Mouse (Mus musculus) 3134 (cell line): ENCODE results near the gene Tmed4.
"Not testable (repeated sequence)": the region's sequence is repeated elsewhere in the genome, so short reads cannot be mapped to it uniquely, and the experiment has no call there.

ENCODE experiments used
- DNase-seq: peaks from one replicate; pipeline ENCODE4 v3.0.0-alpha.2; 2011; ENCODE audit warnings: low spot score; ENCODE audit not compliant: insufficient read length; ENCODE audit errors: extremely low read depth

Tmed4 gene

DNA sequence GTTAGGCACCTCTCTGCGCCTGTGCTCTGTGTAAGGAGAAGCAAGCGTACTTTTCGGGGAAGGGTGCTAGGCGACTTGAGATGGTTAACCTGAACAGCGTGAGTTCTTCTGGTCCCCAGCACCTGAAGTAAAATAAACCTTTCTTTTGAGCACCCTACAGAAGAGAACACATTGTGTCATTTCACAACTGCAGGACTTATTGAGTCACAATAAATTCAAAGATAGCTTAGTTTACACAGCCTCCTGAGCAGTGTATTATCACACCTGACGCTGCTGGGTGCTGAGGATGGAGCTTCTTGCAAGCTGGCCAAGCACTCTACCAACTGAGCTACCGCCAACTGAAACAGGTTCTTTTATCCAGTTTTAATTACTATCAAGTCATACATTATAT lies 419 bp upstream of the Tmed4 start:
- no peak for DNase-seq

DNA sequence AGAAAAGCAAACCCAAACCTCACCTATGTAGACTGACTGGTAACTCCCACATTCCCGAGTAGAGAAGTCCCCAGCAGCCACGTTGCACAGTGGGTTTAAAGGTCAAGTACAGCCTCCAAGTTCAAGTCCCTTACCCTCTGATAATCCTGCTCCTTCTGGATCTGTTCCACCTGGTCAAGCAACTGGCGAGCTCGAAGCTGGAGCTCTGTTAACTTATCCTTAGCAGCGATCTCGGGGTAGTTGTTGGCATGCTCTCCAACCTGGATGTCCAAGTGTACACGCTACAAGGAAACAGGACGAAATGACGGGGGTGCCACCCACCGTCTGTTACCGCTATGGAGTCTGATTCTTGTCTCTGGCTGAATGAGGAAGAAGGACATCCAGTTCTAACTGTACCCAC lies 1.1 kb downstream of the Tmed4 start:
- no peak for DNase-seq

DNA sequence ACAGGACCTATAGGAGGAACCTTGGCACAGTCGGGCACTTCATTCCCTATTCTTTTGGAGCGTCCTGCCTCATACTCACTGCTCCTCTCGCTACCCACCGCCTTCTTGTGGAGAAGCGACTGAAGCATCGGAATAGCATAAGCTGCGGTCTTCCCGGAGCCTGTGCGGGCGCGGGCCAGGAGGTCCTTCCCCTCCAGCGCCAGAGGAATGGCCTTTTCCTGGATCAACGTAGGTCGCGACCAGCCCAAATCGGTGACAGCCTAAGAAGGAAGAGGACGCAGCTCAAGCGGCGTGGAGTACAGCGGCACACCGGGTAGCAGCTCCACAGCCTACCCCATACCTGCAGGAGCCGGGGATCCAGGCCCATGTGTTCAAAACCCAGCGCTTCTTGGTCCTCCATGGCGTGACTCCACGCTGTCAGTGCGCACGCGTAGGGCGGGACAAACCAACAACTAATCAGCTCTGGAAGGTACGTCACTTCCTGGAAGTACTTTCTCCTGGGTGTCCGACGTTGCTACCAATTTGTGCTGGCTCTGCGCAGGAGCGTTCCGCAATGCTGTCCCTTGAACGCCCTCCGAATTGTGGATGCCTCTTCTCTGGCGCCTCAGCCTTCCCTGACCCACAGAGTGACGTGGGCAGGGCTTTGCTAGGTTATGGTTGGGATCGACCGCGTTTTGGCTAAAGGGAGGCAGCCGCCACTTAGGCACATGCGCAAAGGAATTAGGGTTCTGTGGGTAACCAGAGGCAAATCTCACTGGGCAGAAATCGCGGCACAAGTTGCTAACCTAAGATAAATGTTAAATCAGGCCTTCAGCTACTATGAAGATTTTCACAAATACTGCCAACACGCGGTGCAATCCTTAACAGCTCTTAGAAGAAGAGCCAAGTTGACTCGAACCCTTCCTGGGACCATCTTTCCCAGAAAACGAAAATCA lies 7.1 kb downstream of the Tmed4 start, which contains the start of gene Ddx56:
Gene Ddx56 (minus strand): TSS at position 453 of the 935 bp plus-strand sequence.
- DNase-seq = peak; percentile 89

DNA sequence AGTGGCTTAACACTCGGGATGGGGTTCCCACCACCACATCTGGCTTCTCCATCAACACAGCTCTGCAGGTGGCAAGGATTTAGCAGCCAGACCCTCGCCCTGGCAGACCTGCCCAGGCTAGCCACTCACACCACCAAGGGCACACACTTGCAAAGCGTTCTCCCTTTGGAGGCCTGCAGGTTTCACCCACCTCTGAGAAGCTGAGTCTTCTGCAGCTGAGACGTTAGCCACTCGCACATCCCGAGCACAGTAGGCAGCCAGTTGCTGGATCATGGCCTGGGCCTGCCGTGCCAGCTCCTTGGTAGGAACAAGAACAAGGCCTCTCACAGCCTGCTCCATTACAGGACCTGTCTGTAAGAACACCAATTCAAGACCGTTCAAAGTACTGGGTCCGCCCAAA lies 8.0 kb downstream of the Tmed4 start:
- no peak for DNase-seq

DNA sequence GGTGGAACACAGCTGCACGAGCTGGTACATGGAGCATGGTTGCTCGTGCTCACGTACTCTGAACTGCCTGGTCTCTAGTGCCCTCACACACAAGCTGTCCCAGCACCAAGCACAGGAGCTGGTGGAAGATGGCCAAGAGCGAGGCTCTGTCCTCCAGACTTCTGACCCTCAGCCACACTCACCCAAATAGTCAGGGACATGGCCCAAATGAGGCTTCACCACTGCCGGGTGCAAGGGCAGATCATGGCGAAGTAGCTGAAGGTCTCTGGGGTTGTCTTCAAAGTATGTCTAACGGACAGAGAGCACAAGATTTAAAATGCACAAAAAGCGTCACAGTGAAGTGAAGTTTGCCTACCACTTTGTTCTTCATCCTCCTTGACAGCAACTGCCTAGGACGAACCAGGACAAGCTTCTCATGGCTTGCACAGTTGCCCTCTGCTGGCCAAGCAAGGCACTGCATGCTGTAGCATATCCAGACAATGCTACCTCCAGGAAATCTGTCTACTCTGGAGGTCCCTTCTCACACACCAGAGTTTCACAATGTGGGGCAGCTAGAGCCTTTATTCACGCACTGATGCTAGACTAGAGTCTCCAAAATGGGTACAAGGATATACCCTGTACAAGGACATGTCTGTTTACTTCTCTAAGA lies 13.1 kb downstream of the Tmed4 start:
- DNase-seq = no peak

DNA sequence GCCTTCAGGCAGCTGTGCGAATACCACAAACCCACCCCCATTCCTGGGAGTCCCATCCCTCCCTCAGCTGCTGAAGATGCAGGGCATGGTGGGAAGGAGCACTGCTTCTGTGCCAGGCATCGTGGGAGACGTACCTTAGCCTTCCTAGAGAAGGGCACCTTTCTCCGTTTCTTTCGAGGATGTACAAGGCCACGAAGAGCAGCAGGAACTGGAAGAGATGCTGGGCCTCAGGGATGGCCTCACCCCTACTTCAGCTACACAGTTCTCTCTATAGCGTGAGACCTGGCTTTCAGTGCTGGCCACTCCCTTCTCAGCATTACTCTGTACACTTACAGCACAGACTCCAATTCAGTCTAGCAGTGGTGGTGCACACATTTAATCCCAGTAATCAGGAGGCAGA lies 15.3 kb downstream of the Tmed4 start:
- no peak for DNase-seq

DNA sequence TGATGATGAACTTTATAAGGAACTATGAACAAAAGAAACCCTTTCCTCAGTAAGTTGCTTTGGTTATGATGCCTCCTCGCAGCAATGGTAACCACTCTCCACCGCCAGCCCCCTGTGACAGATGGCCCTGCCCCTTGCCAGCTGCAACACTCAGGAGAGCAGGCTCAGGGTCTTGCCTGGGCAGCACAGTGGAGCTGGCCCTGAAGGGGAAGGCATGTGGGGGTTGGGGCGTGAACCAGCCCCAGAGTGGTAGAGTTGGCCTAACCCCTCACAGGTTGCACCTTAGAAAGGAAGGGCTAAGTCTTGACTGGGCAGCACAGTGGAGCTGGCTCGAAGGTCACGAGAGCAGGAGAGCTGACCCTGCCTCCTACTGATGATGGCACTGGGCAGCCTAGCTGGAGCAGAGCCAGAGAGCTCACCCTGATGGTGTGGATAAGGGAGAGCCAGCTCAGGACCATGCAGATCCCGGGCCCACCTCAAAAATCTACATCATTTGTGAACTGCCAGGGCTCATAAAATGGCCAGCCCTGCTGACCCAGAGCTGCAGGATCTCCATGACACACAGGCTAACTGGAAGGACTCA lies 18.1 kb downstream of the Tmed4 start:
- DNase-seq = no peak

DNA sequence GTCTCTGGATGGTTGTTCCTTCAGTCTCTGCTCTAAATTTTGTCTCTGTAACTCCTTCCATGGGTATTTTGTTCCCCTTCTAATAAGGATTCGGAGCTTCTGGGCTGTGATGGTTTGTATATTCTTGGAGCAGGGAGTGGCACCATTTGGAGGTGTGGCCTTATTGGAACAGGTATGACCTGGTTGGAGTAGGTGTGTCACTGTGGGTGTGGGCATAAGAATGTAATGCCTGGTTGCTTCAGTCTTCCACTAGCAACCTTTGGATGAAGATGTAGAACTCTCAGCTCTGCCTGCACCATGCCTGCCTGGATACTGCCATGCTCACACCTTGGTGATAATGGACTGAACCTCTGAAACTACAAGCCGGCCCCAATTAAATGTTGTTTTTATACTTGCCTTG lies 20.1 kb downstream of the Tmed4 start:
- DNase-seq = not testable (repeated sequence)

DNA sequence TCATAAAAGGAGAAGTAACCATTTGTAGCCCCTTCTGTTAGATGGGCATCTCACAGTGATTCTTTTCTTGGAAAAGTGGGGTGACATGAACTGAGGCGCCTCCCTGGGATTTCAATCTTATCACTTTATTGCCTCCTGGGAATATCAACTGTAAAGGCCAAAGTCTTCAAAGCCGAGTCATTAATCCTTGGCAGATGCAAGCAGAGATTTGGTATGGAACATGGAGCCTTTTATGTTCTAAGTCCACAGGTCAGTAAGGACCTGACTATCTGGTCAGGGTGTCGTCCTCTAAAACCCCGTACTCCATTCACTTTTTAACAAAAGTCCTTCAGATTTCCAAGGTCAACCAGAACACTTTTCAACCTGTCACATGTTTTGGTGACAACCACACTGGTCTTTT lies 21.8 kb downstream of the Tmed4 start:
- no peak for DNase-seq

DNA sequence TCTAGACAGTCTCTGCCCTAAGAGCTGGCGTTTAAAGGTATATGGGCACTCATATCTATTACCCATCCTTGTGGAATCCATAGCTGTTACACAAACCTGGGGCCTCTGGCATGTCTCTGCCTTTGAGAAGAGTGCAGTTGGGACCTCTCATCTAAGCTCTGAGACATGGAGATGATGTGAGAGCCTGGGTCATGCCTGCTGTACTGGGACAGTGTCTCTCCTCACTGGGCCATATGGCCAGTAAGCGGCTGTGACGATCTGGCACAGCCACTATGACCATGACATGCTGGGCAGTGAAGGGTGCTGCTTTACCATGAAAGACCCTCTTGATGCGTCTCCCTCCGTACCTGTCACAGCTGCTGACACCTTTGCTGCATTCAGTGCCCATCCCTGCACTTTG lies 22.4 kb downstream of the Tmed4 start:
- no peak for DNase-seq

DNA sequence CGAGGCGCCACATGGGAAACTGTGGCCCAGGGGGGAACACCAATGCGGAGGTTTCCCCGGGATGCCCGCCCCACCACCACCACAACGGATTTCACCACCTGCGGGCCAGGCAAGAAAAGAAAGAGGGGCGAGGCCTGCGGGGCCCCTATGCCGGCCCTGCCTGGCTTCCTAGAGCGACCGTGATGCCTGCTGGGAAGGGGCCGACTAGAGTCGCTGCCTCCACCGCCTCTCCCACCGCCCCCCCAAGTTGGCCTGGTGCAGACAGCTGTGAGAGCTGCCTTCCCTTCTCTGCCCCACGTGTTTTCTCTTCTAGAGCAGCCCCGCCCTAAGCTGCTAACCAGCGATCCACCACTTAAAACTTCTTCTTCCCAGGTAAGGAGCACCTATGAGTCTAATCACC lies 30.0 kb downstream of the Tmed4 start:
- DNase-seq = no peak

DNA sequence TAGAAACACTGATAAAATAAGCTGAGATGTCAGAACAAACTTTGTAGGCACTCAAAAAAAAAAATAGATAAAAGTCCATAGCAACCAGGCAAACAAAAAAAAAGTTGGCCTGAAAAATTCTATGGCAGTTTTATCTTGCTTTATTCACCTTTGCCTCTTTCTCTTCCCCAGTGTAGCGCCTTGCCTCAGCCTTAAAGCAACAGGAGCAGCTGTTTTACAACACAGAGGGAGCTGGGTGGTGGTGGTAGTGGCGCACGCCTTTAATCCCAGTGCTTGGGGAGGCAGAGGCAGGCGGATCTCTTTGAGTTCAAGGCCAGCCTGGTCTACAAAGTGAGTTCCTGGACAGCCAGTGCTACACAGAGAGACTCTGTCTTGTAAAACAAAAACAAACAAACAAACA lies 41.6 kb downstream of the Tmed4 start:
- DNase-seq = no peak

DNA sequence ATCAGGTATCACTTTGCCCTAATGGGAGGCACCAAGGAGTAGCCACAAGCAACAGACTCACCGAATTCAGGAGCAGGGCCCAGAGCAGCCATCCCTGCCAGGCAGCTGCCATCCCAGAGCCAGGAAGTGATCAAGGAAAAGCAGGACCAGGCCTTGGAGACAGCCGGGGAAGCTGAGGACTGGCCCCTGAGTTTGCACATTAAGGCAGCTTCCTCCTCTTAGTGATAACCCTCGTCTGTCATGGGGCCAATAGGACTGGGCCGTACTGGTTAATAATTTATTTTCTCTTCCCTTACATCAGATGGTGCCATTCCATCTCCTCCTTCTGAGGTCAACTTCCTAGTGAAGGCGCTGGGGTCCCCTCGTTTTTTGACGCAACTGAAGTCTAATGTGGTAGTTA lies 44.7 kb downstream of the Tmed4 start, which contains the start of gene Npc1l1:
Gene Npc1l1 (minus strand): TSS at position 132 of the 400 bp plus-strand sequence.
- no peak for DNase-seq

DNA sequence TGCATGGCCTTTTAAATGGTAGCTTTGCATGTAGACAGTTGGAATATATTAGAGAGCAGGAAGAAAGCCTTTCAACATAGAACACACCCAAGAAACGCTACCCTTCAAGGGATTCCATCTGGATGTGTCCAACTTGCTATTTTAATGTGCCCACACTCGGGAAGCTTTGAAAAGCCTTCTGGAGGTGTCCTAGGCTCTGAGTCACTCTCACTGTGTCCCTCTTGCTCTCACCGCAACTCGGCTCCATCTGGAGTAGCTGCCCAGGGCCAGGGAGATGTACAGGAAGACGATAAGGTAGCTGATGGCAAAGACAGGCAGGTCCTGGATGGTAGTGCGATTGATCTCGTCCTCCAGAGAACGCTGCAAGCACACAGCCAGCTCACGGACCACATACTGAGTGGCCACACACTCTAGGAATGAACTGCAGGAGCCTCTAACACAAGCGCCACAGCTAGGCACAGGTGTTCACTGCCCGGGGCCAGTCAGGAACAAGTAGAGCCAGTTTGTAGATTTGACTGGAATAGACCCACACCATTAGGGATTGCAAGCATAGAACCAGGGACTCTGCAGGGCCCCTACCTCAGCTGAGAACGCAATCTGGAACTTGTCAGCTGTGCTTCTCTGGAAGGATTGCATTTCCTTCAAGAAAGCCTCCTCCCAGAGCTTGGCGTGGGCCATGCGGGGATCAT lies 50.0 kb downstream of the Tmed4 start:
- no peak for DNase-seq

DNA sequence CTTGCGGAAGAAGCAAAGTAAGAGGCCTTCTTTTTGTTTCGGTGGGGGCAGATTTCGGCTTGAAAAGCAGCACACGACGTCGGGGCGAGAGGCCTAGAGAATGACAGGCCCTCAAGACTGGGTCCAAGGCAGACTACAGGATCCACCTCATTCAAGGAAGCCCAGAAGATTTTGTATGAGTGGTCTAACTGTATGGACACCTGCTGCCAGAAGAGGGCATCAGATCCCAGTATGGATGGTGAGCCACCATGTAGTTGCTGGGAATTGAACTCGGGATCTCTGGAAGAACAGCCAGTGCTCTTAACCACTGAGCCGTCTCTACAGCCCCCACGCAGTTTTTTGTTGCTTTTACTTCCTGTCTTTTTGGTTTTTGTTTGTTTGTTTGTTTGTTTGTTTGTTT lies 52.5 kb downstream of the Tmed4 start:
- DNase-seq = no peak
